In genomic region chr13:112801381-112802004, GRCm38 (mm10) we compare ENCODE assay signal across 8 mouse cellular contexts. TPM values are rescaled to one million over a fixed set of nuclear protein-coding genes. Genes with fewer than 3 reads are reported as not detected.
DNase-seq lines count a peak whose midpoint lies in the region; ATAC-seq and TF ChIP-seq lines count a peak whose summit lies in the region.

No protein-coding gene starts in this region.

- no peaks in the 10 kb centered on the region for H3K27me3 ChIP-seq in forebrain, embryonic 13.5 days
- H3K27me3 ChIP-seq in hindbrain, embryonic 16.5 days (replicated peaks; ENCODE audit: control insufficient read depth, insufficient read depth, low read length) = no peaks in the 10 kb centered on the region
- H3K27me3 ChIP-seq in liver, adult 2 months (ENCODE audit: control insufficient read depth, insufficient read depth, low read length) = no peaks in the 10 kb centered on the region

- no peak for DNase-seq in left cerebral cortex, adult 2 months (ENCODE audit: extremely low spot score in 1 of 2, low spot score in 2 of 2)
- no peak for DNase-seq in left cerebral cortex, adult 18-20 months (ENCODE audit: low spot score in 2 of 2)
- DNase-seq in adrenal gland, postnatal 14 days = peak; percentile 38
- DNase-seq in liver, adult 2 months (ENCODE audit: extremely low read depth, low read depth, low spot score) = peak; percentile 7
- peak; percentile 18 for DNase-seq in naive thymus-derived CD4-positive, alpha-beta T cell, adult 2 months (ENCODE audit: low read depth)

- H3K36me3 ChIP-seq in forebrain, embryonic 13.5 days (ENCODE audit: poor library complexity, severe bottlenecking) = peaks cover 6% of the 10 kb centered on the region
- H3K36me3 ChIP-seq in hindbrain, embryonic 16.5 days (ENCODE audit: control insufficient read depth, insufficient read depth, low read length) = peaks cover 10% of the 10 kb centered on the region; the same call in 1 of the 2 replicates
- peaks cover 8% of the 10 kb centered on the region for H3K36me3 ChIP-seq in liver, adult 2 months (ENCODE audit: control insufficient read depth, insufficient read depth, low read length)

- H3K27ac ChIP-seq in left cerebral cortex, adult 2 months = peak overlapping the region; percentile 91
- H3K27ac ChIP-seq in forebrain, embryonic 13.5 days = peak overlapping the region; percentile 91
- peak overlapping the region; percentile 96 for H3K27ac ChIP-seq in hindbrain, embryonic 16.5 days (ENCODE audit: low read depth, low read length)
- H3K27ac ChIP-seq in liver, adult 2 months (replicated peaks; ENCODE audit: insufficient read depth, low read depth, low read length) = peak overlapping the region; percentile 4; the same call in 1 of the 2 replicates

- ATAC-seq in forebrain, embryonic 13.5 days = peak; percentile 82
- peak; percentile 82 for ATAC-seq in hindbrain, embryonic 16.5 days
- ATAC-seq in activated CD4-positive, CD25-positive, alpha-beta regulatory T cell, adult 4 months = no peak

- WGBS in forebrain, embryonic 13.5 days = 1% methylated on average over 23 of the region's 23 CpGs
- under 1% methylated on average over 16 of the region's 23 CpGs for WGBS in hindbrain, embryonic 16.5 days
- WGBS in liver, adult 2 months = under 1% methylated on average over 23 of the region's 23 CpGs

- peak overlapping the region; percentile 87 for H3K9ac ChIP-seq in forebrain, embryonic 13.5 days
- peak overlapping the region; percentile 93 for H3K9ac ChIP-seq in hindbrain, embryonic 16.5 days (ENCODE audit: low read depth, low read length)
- peak overlapping the region; percentile 80 for H3K9ac ChIP-seq in liver, adult 2 months (ENCODE audit: low read depth, low read length)

- TF ChIP-seq POLR2A in liver, adult 2 months (IDR thresholded peaks at IDR 0.05; ENCODE audit: extremely low read depth, insufficient read depth, low read length) = no peak

- H3K4me1 ChIP-seq in forebrain, embryonic 13.5 days = peaks cover 13% of the 10 kb centered on the region
- H3K4me1 ChIP-seq in hindbrain, embryonic 16.5 days (ENCODE audit: control insufficient read depth, insufficient read depth, low read depth, low read length) = peaks cover 7% of the 10 kb centered on the region
- H3K4me1 ChIP-seq in liver, adult 2 months (ENCODE audit: control insufficient read depth, insufficient read depth, low read length) = peaks cover 3% of the 10 kb centered on the region; the same call in 1 of the 2 replicates

- H3K4me3 ChIP-seq in left cerebral cortex, adult 2 months = peak overlapping the region; percentile 93
- H3K4me3 ChIP-seq in forebrain, embryonic 13.5 days = peak overlapping the region; percentile 81
- H3K4me3 ChIP-seq in hindbrain, embryonic 16.5 days (ENCODE audit: low read length) = peak overlapping the region; percentile 77
- H3K4me3 ChIP-seq in liver, adult 2 months (ENCODE audit: insufficient read depth, low read depth, low read length) = peak overlapping the region; percentile 88

- intact Hi-C loops in left cerebral cortex, adult 2 months (cut with DNase I) = loop anchor here (2.0 to 5.0 kb wide), 2 partner anchors 39 to 139 kb away; partner anchors contain the start of gene Slc38a9

- H3K4me2 ChIP-seq in forebrain, embryonic 13.5 days = peak overlapping the region; percentile 88
- peak overlapping the region; percentile 59 for H3K4me2 ChIP-seq in hindbrain, embryonic 16.5 days (ENCODE audit: low read length)

- H3K9me3 ChIP-seq in forebrain, embryonic 13.5 days (replicated peaks) = no peaks in the 10 kb centered on the region
- no peaks in the 10 kb centered on the region for H3K9me3 ChIP-seq in hindbrain, embryonic 16.5 days (ENCODE audit: control insufficient read depth, low read length)

- no peak for TF ChIP-seq CTCF in left cerebral cortex, adult 2 months (IDR thresholded peaks at IDR 0.05)
- no peak for TF ChIP-seq CTCF in liver, adult 2 months (IDR thresholded peaks at IDR 0.05; ENCODE audit: low read depth, low read length)

- no peaks in the 10 kb centered on the region for H3K79me2 ChIP-seq in liver, adult 2 months (ENCODE audit: control insufficient read depth, insufficient read depth, low read length)

RNA-seq across cellular contexts. Expression of gene Plpp1, which starts 0.9 kb away (rescaled TPM):
- 10 to 100 TPM; 26.8 to 27.4 TPM for total RNA-seq in left cerebral cortex, adult 2 months (2021)
- total RNA-seq in left cerebral cortex, adult 18-20 months (2021) = 10 to 100 TPM; 26.7 to 33.7 TPM
- total RNA-seq in adrenal gland, postnatal 14 days (2021) = 181 and 182 TPM in 2 replicates
- 20.6 and 27.0 TPM in 2 replicates for polyA plus RNA-seq in forebrain, embryonic 13.5 days (2015; fragmentation: Nextera tagmentation; extraction: Ambion mirVana)
- 78.8 and 85.8 TPM in 2 replicates for polyA plus RNA-seq in hindbrain, embryonic 16.5 days (2015; fragmentation: Nextera tagmentation; extraction: Ambion mirVana)
- 18.6 and 24.3 TPM in 2 replicates for total RNA-seq in liver, adult 2 months (2014; rRNA removed)
- 13.4 and 15.0 TPM in 2 replicates for polyA plus RNA-seq in liver, adult 2 months (2012; rRNA removed)
- 1 to 10 TPM; 1.6 to 1.8 TPM for polyA plus RNA-seq in activated CD4-positive, CD25-positive, alpha-beta regulatory T cell, adult 4 months (2017; shearing (Covaris generic))

Comparison
In these comparisons a context has a peak if more than half of its experiments do, and no peak if none do; other contexts are left out.
1. DNase-seq: peak in adrenal gland, postnatal 14 days (single experiment), liver, adult 2 months (single experiment) and naive thymus-derived CD4-positive, alpha-beta T cell, adult 2 months (single experiment); none in left cerebral cortex, adult 2 months (0 of 2) and left cerebral cortex, adult 18-20 months (0 of 2).
2. H3K27ac ChIP-seq: peak in every context shown above with its lines; median percentile 96 in hindbrain, embryonic 16.5 days; 91 in left cerebral cortex, adult 2 months; 91 in forebrain, embryonic 13.5 days; 4 in liver, adult 2 months.
3. Peak in every context shown above with its lines, with median percentiles within 50 percentile points of each other: H3K4me3 ChIP-seq and H3K9ac ChIP-seq.